Mouse (Mus musculus): ENCODE measurements around the gene Il1rl1. TPM values are rescaled to one million over a fixed set of nuclear protein-coding genes. Genes with fewer than 3 reads are reported as not detected.

Il1rl1 gene
- polyA plus RNA-seq, 1 experiment, result 0.89 TPM

GRCm38 (mm10) chr1:40417034-40417433, 12.3 kb upstream of the Il1rl1 start:
- Histone ChIP-seq H3K27ac (ENCODE audit: insufficient read depth, low read length) (no peak overlapping the region), H3K36me3 (ENCODE audit: control insufficient read depth, insufficient read depth, low read length) (no peaks in the 10 kb centered on the region), H3K4me1 (ENCODE audit: control insufficient read depth, insufficient read depth, insufficient read length) (no peaks in the 10 kb centered on the region), H3K4me3 (ENCODE audit: extremely low read depth, insufficient read depth, insufficient read length) (no peak overlapping the region), H3K27me3 (ENCODE audit: control insufficient read depth, insufficient read depth, low read length) (no peaks in the 10 kb centered on the region)
- DNase-seq (ENCODE audit: low read depth in 1 of 2, low spot score in 2 of 2), result no peak
- no peak for TF ChIP-seq CTCF (IDR thresholded peaks at IDR 0.05; ENCODE audit: extremely low read depth, insufficient read depth, insufficient read length, insufficient replicate concordance)
- WGBS, result 91% methylated on average over 2 of the region's 2 CpGs

GRCm38 (mm10) chr1:40418512-40418911, 10.9 kb upstream of the Il1rl1 start:
- no peak for DNase-seq (ENCODE audit: low read depth in 1 of 2, low spot score in 2 of 2)
- Histone ChIP-seq H3K27me3 (ENCODE audit: control insufficient read depth, insufficient read depth, low read length) (no peaks in the 10 kb centered on the region), H3K4me1 (ENCODE audit: control insufficient read depth, insufficient read depth, insufficient read length) (no peaks in the 10 kb centered on the region), H3K27ac (ENCODE audit: insufficient read depth, low read length) (no peak overlapping the region), H3K4me3 (ENCODE audit: extremely low read depth, insufficient read depth, insufficient read length) (no peak overlapping the region), H3K36me3 (ENCODE audit: control insufficient read depth, insufficient read depth, low read length) (no peaks in the 10 kb centered on the region)
- TF ChIP-seq CTCF (IDR thresholded peaks at IDR 0.05; ENCODE audit: extremely low read depth, insufficient read depth, insufficient read length, insufficient replicate concordance) (no peak), POLR2A (IDR thresholded peaks at IDR 0.05; ENCODE audit: low read depth, low read length) (no peak)
- WGBS, result 45% methylated on average over 5 of the region's 5 CpGs

DNA sequence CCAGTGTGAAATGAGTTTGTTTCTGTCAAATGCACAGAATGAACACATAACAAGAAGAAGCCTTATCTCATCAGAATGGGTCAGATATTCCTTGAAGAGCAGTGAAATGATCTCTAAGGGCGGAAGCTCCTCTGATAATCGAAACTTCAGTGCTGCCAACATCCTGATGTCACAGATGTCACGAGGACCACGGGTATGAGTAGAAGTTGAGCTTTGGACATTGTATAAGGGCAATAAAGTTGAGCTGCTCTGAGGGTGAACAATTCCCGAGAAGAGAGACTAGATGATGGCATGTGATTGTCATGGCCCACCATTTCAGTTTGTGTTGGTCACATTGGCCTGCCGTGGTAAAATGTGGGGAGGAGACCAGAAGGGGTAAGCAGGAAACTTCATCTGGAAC, 5.5 kb upstream of the Il1rl1 start:
- H3K27ac ChIP-seq (ENCODE audit: insufficient read depth, low read length), result no peak overlapping the region
- DNase-seq (ENCODE audit: low read depth in 1 of 2, low spot score in 2 of 2), result no peak
- 82% methylated on average over 6 of the region's 6 CpGs for WGBS

DNA sequence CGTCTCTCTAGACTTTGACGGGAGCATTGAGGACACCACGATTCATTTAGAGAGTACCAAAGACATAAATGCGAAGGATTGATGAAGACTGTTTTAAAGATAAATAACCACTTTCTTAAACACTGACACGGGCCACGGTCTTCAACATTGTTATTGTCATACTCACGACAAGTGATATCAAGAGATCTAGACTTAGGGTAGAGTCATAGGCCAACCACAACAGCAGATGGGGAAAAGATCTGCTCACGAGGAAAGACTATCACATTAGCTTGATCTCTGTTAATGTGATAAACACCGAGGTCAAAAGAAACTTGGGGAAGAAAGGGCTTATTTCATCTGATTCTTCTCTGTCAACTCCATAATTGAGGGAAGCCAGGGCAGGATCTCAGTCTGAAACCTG, 2.1 kb upstream of the Il1rl1 start:
- no peaks in the 10 kb centered on the region for H3K36me3 ChIP-seq (ENCODE audit: control insufficient read depth, insufficient read depth, low read length)
- WGBS, result 86% methylated on average over 9 of the region's 9 CpGs
- no peaks in the 10 kb centered on the region for H3K27me3 ChIP-seq (ENCODE audit: control insufficient read depth, insufficient read depth, low read length)
- no peak for TF ChIP-seq POLR2A (IDR thresholded peaks at IDR 0.05; ENCODE audit: low read depth, low read length)
- TF ChIP-seq CTCF (IDR thresholded peaks at IDR 0.05; ENCODE audit: extremely low read depth, insufficient read depth, insufficient read length, insufficient replicate concordance), result no peak
- DNase-seq (ENCODE audit: low read depth in 1 of 2, low spot score in 2 of 2), result no peak
- H3K27ac ChIP-seq (ENCODE audit: insufficient read depth, low read length), result no peak overlapping the region
- H3K4me1 ChIP-seq (ENCODE audit: control insufficient read depth, insufficient read depth, insufficient read length), result no peaks in the 10 kb centered on the region
- no peak overlapping the region for H3K4me3 ChIP-seq (ENCODE audit: extremely low read depth, insufficient read depth, insufficient read length)

More for the DNA sequence above, 5.5 kb upstream of the Il1rl1 start:
- Histone ChIP-seq H3K27me3 (ENCODE audit: control insufficient read depth, insufficient read depth, low read length) (no peaks in the 10 kb centered on the region), H3K4me1 (ENCODE audit: control insufficient read depth, insufficient read depth, insufficient read length) (no peaks in the 10 kb centered on the region), H3K36me3 (ENCODE audit: control insufficient read depth, insufficient read depth, low read length) (no peaks in the 10 kb centered on the region), H3K4me3 (ENCODE audit: extremely low read depth, insufficient read depth, insufficient read length) (no peak overlapping the region)
- TF ChIP-seq CTCF (IDR thresholded peaks at IDR 0.05; ENCODE audit: extremely low read depth, insufficient read depth, insufficient read length, insufficient replicate concordance), result no peak

- no peaks in the 10 kb centered on the region for H3K4me1 ChIP-seq (ENCODE audit: control insufficient read depth, insufficient read depth, insufficient read length)
- no peaks in the 10 kb centered on the region for H3K27me3 ChIP-seq (ENCODE audit: control insufficient read depth, insufficient read depth, low read length)
- DNase-seq (ENCODE audit: low read depth in 1 of 2, low spot score in 2 of 2), result no peak
Measured at GRCm38 (mm10) chr1:40427901-40428300, 1.5 kb upstream of the Il1rl1 start.

DNA sequence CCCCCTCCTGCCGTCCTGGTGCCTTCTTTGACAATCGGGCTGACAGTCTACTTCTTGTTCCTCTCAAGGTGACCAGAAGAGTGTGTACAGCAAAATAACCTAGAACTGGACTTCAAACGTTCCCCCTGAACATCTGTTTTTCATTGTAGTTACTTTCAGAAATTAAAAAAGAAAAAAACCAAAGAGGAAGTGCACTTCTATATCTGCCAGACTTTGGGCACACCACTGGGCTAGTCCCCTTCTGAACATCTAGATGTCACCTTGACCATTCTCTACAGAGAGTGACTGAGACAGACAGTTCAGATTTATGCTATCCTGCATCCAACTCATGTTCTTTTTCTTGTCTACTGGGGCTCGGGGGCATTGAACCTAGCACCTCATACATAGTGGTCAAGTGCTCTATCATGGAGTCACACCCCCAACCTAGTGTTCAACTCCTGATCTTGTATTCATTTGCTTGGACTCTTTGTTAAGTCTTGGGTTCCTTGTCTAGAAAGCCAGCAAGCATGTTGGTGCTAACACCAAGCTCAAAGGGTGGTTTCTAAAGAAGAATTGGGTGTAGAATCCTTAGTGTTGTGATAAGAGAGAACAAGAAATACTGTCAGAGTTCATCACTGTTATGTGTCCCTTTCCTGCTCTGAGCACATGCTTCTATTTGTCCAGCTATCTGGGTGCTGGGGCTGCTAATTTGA, 919 bp downstream of the Il1rl1 start:
- H3K4me3 ChIP-seq (ENCODE audit: extremely low read depth, insufficient read depth, insufficient read length), result no peak overlapping the region
- WGBS, result 29% methylated on average over 4 of the region's 4 CpGs
- no peaks in the 10 kb centered on the region for H3K36me3 ChIP-seq (ENCODE audit: control insufficient read depth, insufficient read depth, low read length)
- H3K27ac ChIP-seq (ENCODE audit: insufficient read depth, low read length), result no peak overlapping the region
- TF ChIP-seq CTCF (IDR thresholded peaks at IDR 0.05; ENCODE audit: extremely low read depth, insufficient read depth, insufficient read length, insufficient replicate concordance) (no peak), POLR2A (IDR thresholded peaks at IDR 0.05; ENCODE audit: low read depth, low read length) (no peak)
- no peak for DNase-seq (ENCODE audit: low read depth in 1 of 2, low spot score in 2 of 2)
- H3K27me3 ChIP-seq (ENCODE audit: control insufficient read depth, insufficient read depth, low read length), result no peaks in the 10 kb centered on the region
- H3K4me1 ChIP-seq (ENCODE audit: control insufficient read depth, insufficient read depth, insufficient read length), result no peaks in the 10 kb centered on the region

More at GRCm38 (mm10) chr1:40427901-40428300, 1.5 kb upstream of the Il1rl1 start:
- 88% methylated on average over 1 of the region's 1 CpGs for WGBS
- H3K4me3 ChIP-seq (ENCODE audit: extremely low read depth, insufficient read depth, insufficient read length), result no peak overlapping the region
- no peak for TF ChIP-seq POLR2A (IDR thresholded peaks at IDR 0.05; ENCODE audit: low read depth, low read length)
- TF ChIP-seq CTCF (IDR thresholded peaks at IDR 0.05; ENCODE audit: extremely low read depth, insufficient read depth, insufficient read length, insufficient replicate concordance), result no peak
- H3K36me3 ChIP-seq (ENCODE audit: control insufficient read depth, insufficient read depth, low read length), result no peaks in the 10 kb centered on the region
- no peak overlapping the region for H3K27ac ChIP-seq (ENCODE audit: insufficient read depth, low read length)

- Histone ChIP-seq H3K36me3 (ENCODE audit: control insufficient read depth, insufficient read depth, low read length) (no peaks in the 10 kb centered on the region), H3K4me1 (ENCODE audit: control insufficient read depth, insufficient read depth, insufficient read length) (no peaks in the 10 kb centered on the region), H3K27me3 (ENCODE audit: control insufficient read depth, insufficient read depth, low read length) (no peaks in the 10 kb centered on the region), H3K4me3 (ENCODE audit: extremely low read depth, insufficient read depth, insufficient read length) (no peak overlapping the region), H3K27ac (ENCODE audit: insufficient read depth, low read length) (no peak overlapping the region)
- TF ChIP-seq CTCF (IDR thresholded peaks at IDR 0.05; ENCODE audit: extremely low read depth, insufficient read depth, insufficient read length, insufficient replicate concordance) (no peak), POLR2A (IDR thresholded peaks at IDR 0.05; ENCODE audit: low read depth, low read length) (no peak)
- 79% methylated on average over 2 of the region's 2 CpGs for WGBS
- DNase-seq (ENCODE audit: low read depth in 1 of 2, low spot score in 2 of 2), result no peak
Measured at GRCm38 (mm10) chr1:40432169-40432568, 2.8 kb downstream of the Il1rl1 start.

All from spleen, adult 2 months (tissue).